Mouse (Mus musculus) liver, postnatal 0 days (tissue): ENCODE data around the gene Gpr39.

ENCODE experiments used
- CTCF ChIP-seq: sonication (generic); IDR thresholded peaks from 2 replicates; pipeline ENCODE4 v1.5.1; 2016; ENCODE audit warnings: antibody characterized with exemption, low read depth
- EP300 ChIP-seq: IDR thresholded peaks from 2 replicates; pipeline ENCODE4 v1.6.1; 2016; ENCODE audit warnings: antibody characterized with exemption, low read depth, mild to moderate bottlenecking

DNA sequence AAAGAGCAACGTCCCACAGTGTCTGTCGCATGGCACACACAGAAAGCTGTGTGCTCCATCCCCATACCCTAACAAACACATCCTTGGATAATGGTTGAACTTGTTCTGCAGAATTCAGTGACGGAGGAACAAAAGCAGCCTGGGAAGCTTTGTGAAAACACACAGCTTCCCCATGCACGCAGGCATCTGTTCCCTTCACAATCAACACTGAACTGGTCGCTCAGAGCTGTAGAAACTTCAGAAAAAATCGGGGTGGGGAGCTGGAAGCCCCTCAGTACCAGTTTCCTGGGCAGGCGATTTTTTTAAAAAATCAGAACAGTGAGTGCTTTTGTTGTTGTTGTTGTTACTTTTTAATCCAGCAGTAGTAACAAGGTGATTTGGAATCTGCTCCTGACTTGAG lies 193.3 kb downstream of the Gpr39 start:
- TF ChIP-seq CTCF: no peak
- no peak for TF ChIP-seq EP300
